Mouse (Mus musculus) liver, adult 2 months (tissue): ENCODE results near the gene Gm10226.

Experiments
- CTCF ChIP-seq: fragments of 200-500 bp; IDR thresholded peaks from 2 replicates; pipeline ENCODE4 v1.5.1; 2011; ENCODE audit warnings: low read depth, low read length, control low read depth
- POLR2A ChIP-seq: fragments of 200-500 bp; IDR thresholded peaks from 2 replicates; pipeline ENCODE4 v1.6.1; 2011; ENCODE audit warnings: low read length, control low read depth; ENCODE audit not compliant: insufficient read depth; ENCODE audit errors: extremely low read depth

- TF ChIP-seq POLR2A (no peak), CTCF (no peak)
These were observed 10.9 kb downstream of the Gm10226 start for GRCm38 (mm10) chr17:21702281-21703240.
